Mouse (Mus musculus): ENCODE results near the gene Mrps2.
"Not testable (repeated sequence)": the region's sequence is repeated elsewhere in the genome, so short reads cannot be mapped to it uniquely, and the experiment has no call there.

The Mrps2 gene

DNA sequence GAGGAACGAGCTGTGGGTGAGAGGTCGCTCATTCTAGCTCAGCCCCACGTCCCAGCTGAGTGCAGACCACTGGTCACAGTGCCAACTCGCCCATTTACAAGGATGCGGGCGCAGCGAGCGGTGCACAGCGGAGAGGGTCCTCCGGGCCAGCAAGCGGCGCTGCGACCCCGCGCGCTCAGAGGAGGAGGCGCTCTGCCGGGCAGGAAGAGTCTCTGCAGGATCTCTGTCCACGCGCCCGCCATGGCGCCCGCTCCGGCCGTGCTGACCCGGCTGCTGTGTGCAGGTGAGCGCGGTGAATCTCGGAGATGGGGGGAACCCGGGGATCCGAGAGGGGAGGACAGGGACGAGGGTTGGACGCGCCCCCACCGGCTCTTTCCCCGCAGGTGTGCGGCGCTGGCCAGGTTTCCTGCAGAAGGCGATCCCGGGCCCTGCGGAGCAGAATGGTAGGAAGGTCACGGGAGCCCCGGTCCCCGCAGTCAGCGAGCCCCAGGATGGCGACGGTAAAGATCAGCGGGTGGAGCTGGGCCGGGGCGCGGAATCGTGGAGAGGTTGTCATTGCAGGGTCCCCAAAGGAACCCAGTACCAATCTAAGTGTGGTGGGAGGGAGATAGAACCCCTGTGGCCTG is at the start of gene Mrps2:
Gene Mrps2 (plus strand): TSS at position 207 of the 626 bp plus-strand sequence.
- peak; percentile 66 for DNase-seq (ENCODE audit: low spot score)

DNA sequence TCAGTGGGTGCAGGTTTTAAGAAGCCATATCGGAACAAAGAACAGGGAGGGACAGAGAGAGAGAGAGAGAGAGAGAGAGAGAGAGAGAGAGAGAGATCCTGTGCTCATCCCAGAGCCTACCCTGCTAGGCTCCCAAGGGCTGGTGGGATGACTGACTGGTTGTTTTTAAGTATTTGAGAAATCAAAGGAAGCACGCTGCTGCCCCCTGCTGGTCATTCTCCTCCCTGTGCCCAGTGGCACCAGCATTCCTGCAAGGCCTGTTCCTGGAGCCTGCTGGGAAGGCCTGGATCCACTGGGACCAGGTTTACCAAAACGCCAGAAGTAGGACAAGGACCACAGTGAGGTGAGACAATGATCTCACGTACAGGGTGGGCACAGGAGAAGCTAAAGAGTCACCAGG is 48.0 kb upstream of the Mrps2 start:
- DNase-seq (ENCODE audit: low spot score) = peak; percentile 23

DNA sequence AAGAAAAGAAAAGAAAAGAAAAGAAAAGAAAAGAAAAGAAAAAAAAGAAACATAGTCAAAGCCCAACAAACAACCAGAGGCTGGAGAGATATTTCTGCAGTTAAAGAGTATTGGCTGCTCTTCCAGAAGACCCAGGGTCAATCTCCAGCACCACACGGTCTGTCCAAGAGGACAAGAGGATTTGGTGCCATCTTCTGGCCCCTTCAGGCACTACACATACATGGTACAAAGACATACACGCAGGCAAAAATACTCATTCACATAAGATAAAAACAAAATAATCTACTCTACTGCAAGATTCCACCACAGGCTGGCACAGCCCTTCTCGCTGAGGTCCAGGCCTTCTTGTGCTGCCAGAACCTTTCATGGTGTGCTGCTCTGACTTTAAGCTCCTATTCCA is 44.7 kb upstream of the Mrps2 start:
- DNase-seq (ENCODE audit: low spot score) = peak; percentile 26

DNA sequence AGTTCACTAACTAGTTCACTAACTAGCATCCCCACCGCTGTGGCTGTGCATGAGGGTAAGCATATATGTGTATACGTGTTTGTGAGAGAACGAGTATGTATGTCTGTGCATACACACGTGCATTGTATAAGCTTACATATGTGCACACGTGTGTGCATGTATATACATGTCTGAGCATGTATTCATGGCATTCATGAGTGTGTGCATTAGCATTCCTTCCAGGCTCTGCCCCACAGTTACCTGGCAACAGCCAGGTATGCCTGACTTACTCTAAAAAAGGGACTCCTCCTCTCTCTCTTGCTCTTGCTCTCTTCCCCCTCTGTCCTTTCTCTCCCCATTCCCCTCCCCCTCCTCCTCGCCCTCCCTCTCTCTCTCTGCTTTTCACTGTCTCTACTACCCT is 40.6 kb upstream of the Mrps2 start:
- DNase-seq (ENCODE audit: low spot score) = no peak

DNA sequence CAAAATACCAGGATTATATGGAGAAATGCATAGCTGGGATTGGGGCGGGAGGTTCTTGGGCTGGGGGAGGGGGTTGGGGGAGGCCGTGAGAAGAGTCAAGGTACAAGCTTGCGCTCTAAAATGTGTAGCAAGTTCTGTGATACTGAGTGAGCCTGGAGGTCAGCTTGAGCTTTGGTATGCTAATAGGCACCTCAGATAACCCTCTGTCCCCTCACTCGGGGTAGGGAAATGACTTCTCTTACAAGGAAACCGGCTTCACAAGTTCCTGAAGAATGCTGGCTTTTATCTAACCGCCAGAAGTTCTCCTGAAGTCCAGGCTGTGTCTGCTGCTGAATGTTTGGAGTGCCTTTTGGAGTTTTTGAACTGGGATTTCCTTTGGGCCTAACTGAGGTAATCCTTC is 37.0 kb upstream of the Mrps2 start:
- no peak for DNase-seq (ENCODE audit: low spot score)

DNA sequence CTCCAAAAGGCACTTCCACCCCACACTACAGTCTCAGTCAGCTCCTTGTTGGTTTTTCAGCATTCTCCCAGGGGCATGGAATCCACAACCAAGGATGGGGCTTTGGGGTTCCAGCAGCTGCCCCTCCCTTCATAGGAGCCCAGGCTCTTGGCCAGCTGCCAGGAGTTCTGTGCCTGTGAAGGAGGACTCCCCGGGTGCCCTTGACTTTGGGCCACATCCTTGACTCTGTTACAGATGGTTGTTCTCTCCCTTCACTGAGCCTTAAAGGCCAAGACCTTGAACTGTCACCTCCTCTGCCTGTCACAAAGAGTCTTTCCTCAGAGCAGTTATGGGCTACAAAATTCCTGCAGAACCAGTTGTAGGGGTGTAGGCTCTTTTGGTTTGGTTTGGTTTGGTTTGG is 35.1 kb upstream of the Mrps2 start:
- DNase-seq (ENCODE audit: low spot score) = no peak

DNA sequence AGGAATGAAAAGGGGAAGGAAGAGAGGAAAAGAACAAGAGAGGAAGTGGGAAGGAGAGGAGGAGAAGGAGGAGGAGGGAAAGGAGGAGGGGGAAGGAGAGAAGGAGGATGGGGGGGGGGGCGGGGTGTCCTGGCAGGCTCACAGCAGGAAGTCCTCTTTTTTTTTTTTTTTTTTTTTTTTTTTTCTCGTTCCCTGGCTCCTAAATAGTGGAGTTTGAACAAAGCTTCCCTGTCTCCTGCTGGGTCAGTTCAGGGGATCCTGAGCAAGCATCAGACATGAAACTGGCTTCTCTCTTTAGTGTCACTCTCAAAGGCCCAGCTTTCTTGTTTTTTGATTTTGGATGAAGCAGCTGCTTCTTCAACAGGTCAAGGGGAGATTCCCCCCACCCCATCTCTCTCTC is 34.4 kb upstream of the Mrps2 start:
- DNase-seq (ENCODE audit: low spot score) = no peak

DNA sequence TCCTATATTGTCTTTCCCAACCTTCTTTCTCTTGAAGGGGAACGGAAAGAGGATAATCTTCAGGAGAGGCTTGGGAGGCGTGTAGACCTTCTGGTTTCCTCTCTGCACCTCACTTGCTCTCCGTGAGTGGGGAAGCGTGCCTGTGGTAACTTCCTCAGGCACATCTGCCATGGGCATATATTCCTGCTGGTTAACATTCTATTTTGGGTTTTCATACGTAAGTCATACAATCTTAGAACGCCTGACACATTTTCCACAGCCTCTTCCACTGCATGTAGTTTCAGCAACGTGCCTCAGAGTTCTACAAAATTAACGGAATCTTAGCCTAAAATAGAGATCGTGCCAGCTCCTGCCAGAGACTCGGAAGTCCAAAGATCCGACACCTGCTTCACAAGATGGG is 32.5 kb upstream of the Mrps2 start:
- no peak for DNase-seq (ENCODE audit: low spot score)

- DNase-seq (ENCODE audit: low spot score) = no peak
Observed at GRCm38 (mm10) chr2:28440842-28441241, 27.0 kb upstream of the Mrps2 start.

DNA sequence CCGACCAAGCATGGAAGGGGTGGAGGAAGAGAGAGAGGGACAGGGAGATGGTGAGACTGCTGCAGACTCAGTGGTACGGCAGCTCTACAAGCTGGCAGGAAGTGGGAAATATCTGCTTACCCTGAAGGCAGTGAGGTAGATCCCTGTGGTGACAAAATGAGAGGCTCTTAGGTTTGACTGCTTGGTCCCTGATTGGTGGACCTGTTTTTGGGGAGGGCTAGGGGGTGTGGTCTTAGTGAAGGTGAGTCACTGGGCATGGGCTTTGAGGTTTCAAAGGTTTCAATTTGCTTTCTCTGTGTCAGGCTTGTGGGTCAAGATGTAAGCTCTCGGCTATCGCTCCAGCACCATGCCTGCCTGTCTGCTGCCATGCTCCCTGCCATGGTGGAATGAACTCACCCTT is 22.8 kb upstream of the Mrps2 start:
- DNase-seq (ENCODE audit: low spot score) = no peak

GRCm38 (mm10) chr2:28446181-28446514 is 21.7 kb upstream of the Mrps2 start:
- DNase-seq (ENCODE audit: low spot score) = no peak

DNA sequence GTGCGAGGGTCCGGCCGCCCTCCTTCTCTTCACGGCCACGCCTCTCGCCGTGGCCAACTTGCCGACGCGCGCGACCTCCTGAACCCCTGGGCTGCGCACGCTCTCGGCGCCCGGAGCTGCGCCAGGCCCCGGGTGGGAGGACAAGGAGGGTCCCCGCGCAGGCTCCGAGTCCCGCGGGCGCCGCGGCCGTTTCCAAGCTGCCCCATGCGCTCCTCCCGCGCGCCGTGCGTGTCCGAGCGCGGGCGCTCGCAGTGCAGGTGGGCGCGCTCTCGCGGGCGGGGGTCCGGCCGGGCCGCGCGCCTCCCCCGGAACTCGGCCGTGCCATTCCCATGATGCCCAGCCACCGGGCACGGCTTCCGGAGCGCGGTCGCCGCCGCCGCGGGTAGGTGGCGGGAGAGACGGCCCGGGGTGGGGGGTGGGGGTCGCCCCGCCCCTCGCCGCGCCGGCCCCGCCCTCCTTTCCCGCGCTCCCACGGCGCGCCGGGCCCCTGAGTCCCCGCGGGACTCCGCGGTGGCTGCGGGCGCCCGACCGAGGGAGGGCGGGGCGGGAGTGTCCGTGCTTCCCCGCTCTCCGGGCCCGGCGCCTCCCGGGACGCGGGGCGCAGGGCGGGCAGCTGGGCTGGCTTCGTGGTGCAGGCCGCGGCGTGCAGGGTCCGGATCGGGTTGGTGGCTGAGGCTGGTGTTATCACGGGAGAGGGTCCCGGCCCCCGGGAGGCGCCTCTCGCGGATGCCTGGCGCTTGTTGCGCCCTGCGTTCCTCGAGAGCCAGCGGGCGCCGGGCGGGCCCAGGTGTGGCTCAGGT is 21.2 kb upstream of the Mrps2 start, which contains the start of gene Ppp1r26:
Gene Ppp1r26 (plus strand): TSS at position 286 of the 800 bp plus-strand sequence.
- no peak for DNase-seq (ENCODE audit: low spot score)

- DNase-seq (ENCODE audit: low spot score) = no peak
Observed at GRCm38 (mm10) chr2:28447315-28447670, 20.6 kb upstream of the Mrps2 start.

DNA sequence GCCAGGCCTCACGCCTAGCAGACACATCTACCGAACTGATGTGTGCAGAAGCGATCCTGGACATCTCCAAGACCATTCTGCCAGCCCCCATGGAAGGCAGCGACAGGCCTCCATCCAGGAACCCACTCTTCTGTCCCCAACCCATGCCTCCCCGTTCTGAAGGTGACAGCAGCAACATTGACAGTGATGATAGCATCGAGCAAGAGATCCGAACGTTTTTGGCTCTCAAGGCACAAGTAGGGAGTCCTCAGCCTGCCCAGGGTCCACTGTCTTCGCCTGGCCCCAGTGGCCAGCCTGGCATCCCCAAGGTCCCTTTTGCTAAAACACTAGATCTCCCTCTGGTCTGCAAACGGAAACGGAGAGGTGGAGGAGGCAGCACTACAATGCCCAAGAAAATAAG is 16.2 kb upstream of the Mrps2 start:
- DNase-seq (ENCODE audit: low spot score) = no peak

DNA sequence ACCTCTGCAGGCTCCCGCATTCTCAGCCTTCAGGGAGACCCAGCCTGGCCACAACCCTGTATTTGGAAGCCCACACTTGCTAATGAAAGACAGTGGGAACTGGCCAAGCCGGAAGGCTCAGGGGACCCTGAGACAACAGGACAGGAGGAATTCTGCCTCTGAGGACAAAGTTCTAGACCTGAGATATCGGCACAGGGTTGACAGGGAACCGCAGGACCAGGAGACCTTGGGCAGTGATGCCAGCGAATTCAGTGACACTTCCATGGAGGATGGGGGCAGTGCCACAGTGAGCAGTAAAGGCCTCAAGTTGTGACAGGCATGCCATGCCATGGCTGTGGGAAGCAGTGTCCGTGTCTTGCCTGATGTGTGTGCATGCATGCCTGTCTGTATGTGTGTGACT is 14.3 kb upstream of the Mrps2 start:
- no peak for DNase-seq (ENCODE audit: low spot score)

DNA sequence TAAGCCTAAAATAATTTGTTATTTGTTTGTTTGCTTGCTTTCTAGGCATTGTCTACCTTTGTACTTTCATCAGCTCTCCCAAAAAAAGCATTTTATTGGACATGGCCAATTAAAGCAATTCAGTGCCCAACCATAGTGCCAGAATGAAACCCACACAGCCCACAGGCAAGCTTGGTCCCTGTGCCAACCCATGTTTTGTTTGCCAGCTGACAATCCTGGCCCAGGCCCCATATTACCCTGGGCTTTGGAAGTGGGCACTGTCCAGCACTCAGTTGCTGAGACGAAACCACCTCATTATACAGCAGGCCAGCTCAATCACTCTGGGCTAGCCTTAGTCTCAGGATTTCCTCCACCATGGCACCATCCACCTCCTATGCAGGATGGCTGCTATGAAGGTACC is 11.2 kb upstream of the Mrps2 start:
- DNase-seq (ENCODE audit: low spot score) = no peak

DNA sequence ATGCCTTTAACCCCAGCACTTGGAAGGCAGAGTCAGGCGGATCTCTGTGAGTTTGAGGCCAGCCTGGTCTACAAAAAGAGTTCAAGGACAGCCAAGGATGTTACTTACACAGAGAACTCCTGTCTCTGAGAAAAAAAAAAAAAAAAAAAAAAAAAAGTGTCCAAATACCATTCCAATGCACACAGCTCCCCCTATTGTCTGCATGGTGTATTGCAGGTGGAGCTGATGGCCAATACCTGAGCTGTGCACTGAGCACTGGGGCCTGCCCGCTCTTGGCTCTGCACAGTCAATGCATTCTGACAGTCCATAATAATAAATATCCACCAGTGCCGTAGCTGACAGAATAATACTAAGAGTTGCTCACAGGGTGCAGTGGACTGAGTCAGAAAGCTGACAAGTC is 3.9 kb upstream of the Mrps2 start:
- DNase-seq (ENCODE audit: low spot score) = peak; percentile 33

- DNase-seq (ENCODE audit: low spot score) = no peak
Observed at GRCm38 (mm10) chr2:28464919-28465318, 2.9 kb upstream of the Mrps2 start.

GRCm38 (mm10) chr2:28465836-28466518 is 1.9 kb upstream of the Mrps2 start, which contains the start of gene 1700007K13Rik:
1700007K13Rik (minus strand) TSS chr2:28466332.
- DNase-seq (ENCODE audit: low spot score) = no peak

GRCm38 (mm10) chr2:28468486-28469225 is 790 bp downstream of the Mrps2 start:
- no peak for DNase-seq (ENCODE audit: low spot score)

DNA sequence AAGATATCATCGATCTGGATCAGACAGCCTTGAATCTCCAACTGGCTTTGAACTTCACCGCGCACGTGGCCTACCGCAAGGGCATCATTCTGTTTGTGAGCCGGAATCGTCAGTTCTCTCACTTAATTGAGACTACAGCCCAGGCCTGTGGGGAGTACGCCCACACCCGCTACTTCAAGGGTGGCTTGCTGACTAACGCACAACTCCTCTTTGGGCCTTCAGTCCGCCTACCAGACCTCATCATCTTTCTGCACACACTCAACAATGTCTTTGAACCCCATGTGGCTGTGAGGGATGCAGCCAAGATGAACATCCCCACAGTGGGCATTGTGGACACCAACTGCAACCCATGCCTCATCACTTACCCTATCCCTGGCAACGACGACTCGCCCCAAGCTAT is 1.6 kb downstream of the Mrps2 start:
- DNase-seq (ENCODE audit: low spot score) = no peak

GRCm38 (mm10) chr2:28470591-28470990 is 2.7 kb downstream of the Mrps2 start:
- no peak for DNase-seq (ENCODE audit: low spot score)

DNA sequence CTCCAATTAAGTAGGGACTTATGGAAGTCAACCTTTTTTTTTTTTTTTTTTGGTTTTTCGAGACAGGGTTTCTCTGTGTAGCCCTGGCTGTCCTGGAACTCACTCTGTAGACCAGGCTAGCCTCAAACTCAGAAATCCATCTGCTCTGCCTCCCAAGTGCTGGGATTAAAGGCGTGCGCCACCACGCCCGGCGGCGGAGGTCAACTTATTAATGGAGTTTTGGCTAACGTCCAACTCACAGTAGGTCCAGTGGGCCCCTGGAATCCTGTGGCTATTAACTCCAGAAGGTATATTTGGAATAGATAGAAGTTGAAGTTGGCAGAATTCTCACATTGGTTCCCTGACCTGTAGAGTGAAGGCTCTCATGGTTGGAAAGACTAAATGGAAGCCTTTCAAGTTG is 4.1 kb downstream of the Mrps2 start:
- DNase-seq (ENCODE audit: low spot score) = not testable (repeated sequence)
